Mouse (Mus musculus) heart, adult 2 months (tissue): ENCODE data around the gene Nudt13.

ENCODE experiments used
- CTCF ChIP-seq: fragments of 200-600 bp; IDR thresholded peaks from 2 replicates; pipeline ENCODE4 v1.8.1; 2022; ENCODE audit warnings: antibody characterized with exemption, mild to moderate bottlenecking, moderate library complexity
- EP300 ChIP-seq: fragments of 200-500 bp; IDR thresholded peaks from 2 replicates; pipeline ENCODE4 v1.6.1; 2011; ENCODE audit warnings: low read depth, low read length, control low read depth; ENCODE audit not compliant: insufficient read depth
- POLR2A ChIP-seq: fragments of 200-500 bp; IDR thresholded peaks from 2 replicates; pipeline ENCODE4 v1.6.1; 2011; ENCODE audit warnings: mild to moderate bottlenecking, low read depth, low read length, control low read depth; ENCODE audit not compliant: insufficient read depth

DNA sequence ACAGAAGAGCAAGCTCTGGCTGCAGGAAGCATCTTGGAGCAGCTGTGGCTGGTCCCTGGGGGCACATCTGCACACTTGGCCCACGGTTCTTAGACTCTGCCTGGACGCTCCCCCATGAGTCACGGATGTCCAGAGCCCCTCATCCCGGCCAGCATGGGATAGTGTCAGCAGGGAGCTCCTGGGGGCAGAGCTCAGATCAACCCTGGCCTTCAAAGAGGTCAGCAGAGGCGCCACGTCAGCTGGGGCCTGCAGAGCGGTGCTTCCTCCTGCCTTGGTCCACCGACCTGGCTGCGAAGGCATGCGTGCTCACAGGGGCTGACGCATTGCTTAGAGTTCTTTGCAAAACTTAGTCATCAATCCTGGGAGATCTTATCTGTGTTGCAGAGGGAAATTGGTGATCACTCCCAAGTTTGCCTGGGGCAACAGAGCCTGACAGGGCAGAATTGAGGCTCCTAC lies 47.7 kb upstream of the Nudt13 start:
- TF ChIP-seq CTCF (no peak), POLR2A (no peak), EP300 (no peak)
